Mouse (Mus musculus) ES-E14 (cell line): ENCODE results near the gene Cd47. TPM values are rescaled to one million over a fixed set of nuclear protein-coding genes. Genes with fewer than 3 reads are reported as not detected.

Source experiments
- DNase-seq: peaks from one replicate; pipeline ENCODE4 v3.0.0-alpha.2; 2013; ENCODE audit warnings: low read depth, low spot score
- H3K27ac ChIP-seq: 2 replicates; pipeline ENCODE4 v1.5.1; 2012; ENCODE audit warnings: low read depth, mild to moderate bottlenecking, low read length, moderate library complexity, mixed read lengths; ENCODE audit not compliant: poor library complexity, insufficient read depth, severe bottlenecking
- H3K36me3 ChIP-seq: 2 replicates; pipeline ENCODE4 v1.6.1; 2012; ENCODE audit warnings: mild to moderate bottlenecking, low read length, moderate library complexity, mixed read lengths; ENCODE audit not compliant: control insufficient read depth, poor library complexity, insufficient read depth, severe bottlenecking
- H3K4me1 ChIP-seq, 2 experiments: fragments of 150-350 bp in 1 of 2; sonication (generic) in 1 of 2; 2 replicates each; pipeline ENCODE4 v1.6.1; 2012; ENCODE audit warnings: low read length in 2 of 2, mild to moderate bottlenecking in 1 of 2, mixed read lengths in 1 of 2; ENCODE audit not compliant: control insufficient read depth in 2 of 2, insufficient read depth in 2 of 2, poor library complexity in 1 of 2
- H3K4me3 ChIP-seq, 2 experiments: fragments of 150-350 bp in 1 of 2; sonication (generic) in 1 of 2; 2 replicates each; pipeline ENCODE4 v1.5.1; 2012; ENCODE audit warnings: low read length in 2 of 2, low read depth in 1 of 2, mild to moderate bottlenecking in 1 of 2, mixed read lengths in 1 of 2; ENCODE audit not compliant: insufficient read depth in 1 of 2, poor library complexity in 1 of 2, severe bottlenecking in 1 of 2
- H3K9ac ChIP-seq: 2 replicates; pipeline ENCODE4 v1.6.1; 2012; ENCODE audit warnings: low read depth, mild to moderate bottlenecking, low read length, mixed read lengths; ENCODE audit not compliant: poor library complexity, insufficient read depth, severe bottlenecking
- H3K9me3 ChIP-seq: fragments of 150-350 bp; sonication (generic); 2 replicates; pipeline ENCODE4 v1.6.1; 2012; ENCODE audit warnings: low read depth, mild to moderate bottlenecking, low read length; ENCODE audit not compliant: control insufficient read depth, insufficient read depth
- CHD2 ChIP-seq: IDR thresholded peaks from 2 replicates; pipeline ENCODE4 v1.6.1; 2014; ENCODE audit warnings: mild to moderate bottlenecking, low read depth, low read length, inconsistent platforms
- HCFC1 ChIP-seq: IDR thresholded peaks from 2 replicates; pipeline ENCODE4 v1.6.1; 2012; ENCODE audit warnings: low read length, inconsistent platforms, borderline replicate concordance; ENCODE audit not compliant: insufficient read depth
- MAFK ChIP-seq: IDR thresholded peaks from 2 replicates; pipeline ENCODE4 v1.6.1; 2014; ENCODE audit warnings: mild to moderate bottlenecking, low read depth, low read length, inconsistent platforms; ENCODE audit not compliant: insufficient read depth
- ZC3H11A ChIP-seq: IDR thresholded peaks from 2 replicates; pipeline ENCODE4 v1.6.1; 2012; ENCODE audit warnings: low read depth, mild to moderate bottlenecking, inconsistent platforms, low read length, borderline replicate concordance
- ZNF384 ChIP-seq: IDR thresholded peaks from 2 replicates; pipeline ENCODE4 v1.6.1; 2012; ENCODE audit warnings: low read depth, low read length, inconsistent platforms
- in situ Hi-C, 2 experiments: fragments of 600-800 bp; cut with MboI; formaldehyde crosslinking; loops; one replicate each; pipeline ENCODE4 v1.15.1; 2025; ENCODE audit warnings: low sequenced_read_pairs in 2 of 2, inconsistent platforms in 1 of 2; ENCODE audit not compliant: unreplicated experiment in 2 of 2
- total RNA-seq: library from RNA; depleted of rRNA; stranded (reverse); fragments of 300-350 nt; gene quantifications from 2 replicates; pipeline ENCODE4 v1.2.3, GENCODE M21; 2012

The Cd47 gene
- total RNA-seq, 1 experiment = 16.0 TPM

DNA sequence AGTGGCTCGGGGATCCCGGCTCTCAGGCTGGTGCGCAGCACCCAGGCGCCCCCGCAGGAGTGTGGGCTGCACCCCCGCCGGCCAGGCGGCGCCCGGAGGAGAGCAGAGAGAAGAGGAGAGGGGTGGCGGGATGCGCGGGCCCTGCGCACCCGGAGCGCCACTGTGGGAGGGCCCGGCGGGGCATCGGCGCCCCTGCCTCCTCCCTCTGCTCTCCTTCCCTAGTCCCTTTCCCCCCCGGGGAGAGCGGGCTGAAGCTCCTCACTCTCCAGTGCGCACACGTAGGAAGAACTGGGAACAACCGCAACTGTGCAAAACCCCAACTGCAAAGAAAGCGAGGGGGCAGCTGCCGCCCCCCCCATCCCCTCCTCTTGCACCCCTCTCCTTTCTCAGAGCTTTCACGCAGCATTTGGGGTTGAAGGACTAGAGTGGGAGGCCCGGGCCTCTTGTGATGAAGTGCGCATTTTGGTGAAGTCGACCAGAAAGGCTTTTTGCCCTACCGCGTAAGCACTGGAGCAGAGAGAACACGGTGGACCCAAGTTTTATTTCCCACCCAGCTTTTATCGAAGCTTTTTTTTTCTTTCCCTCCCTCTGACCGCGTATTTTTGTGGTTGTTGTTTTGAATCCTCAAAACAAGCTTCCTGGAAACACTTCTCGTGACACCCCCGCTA is 55.6 kb downstream of the Cd47 start:
- in situ Hi-C loops = no loop called here
- H3K9me3 ChIP-seq = no peaks in the 10 kb centered on the region

DNA sequence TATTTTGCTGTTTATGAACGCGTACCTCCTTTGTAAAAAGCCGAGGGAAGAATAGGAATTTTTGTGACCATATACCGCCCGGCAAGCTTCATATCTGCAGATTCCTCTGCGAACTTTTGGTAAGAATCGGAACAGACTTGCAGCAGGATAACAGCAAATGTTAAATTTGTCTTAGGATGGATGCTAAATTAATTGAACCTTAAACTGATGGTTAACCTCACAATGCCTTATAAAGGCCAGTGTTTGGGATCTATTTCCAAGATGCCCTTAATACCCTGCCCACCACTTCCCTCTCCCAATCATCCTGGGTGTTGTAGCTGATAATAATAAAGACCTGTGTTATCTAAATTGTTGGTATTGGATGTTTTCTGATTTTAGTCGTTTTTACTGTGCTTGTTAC is 56.3 kb downstream of the Cd47 start:
- Histone ChIP-seq H3K9ac (no peak overlapping the region), H3K27ac (no peak overlapping the region)

More for the DNA sequence above, 55.6 kb downstream of the Cd47 start:
- no peaks in the 10 kb centered on the region for H3K36me3 ChIP-seq
- no peak overlapping the region for H3K27ac ChIP-seq
- peak overlapping the region; percentile 78 for H3K4me3 ChIP-seq
- peak overlapping the region; percentile 65 for H3K9ac ChIP-seq
- DNase-seq = peak; percentile 26
- H3K4me1 ChIP-seq = no peaks in the 10 kb centered on the region; a peak in 2 of 4 replicates
- TF ChIP-seq ZC3H11A (no peak), CHD2 (no peak), HCFC1 (0 out of 2 replicates have a peak, but pooled peaks have one; percentile 14), MAFK (no peak)

DNA sequence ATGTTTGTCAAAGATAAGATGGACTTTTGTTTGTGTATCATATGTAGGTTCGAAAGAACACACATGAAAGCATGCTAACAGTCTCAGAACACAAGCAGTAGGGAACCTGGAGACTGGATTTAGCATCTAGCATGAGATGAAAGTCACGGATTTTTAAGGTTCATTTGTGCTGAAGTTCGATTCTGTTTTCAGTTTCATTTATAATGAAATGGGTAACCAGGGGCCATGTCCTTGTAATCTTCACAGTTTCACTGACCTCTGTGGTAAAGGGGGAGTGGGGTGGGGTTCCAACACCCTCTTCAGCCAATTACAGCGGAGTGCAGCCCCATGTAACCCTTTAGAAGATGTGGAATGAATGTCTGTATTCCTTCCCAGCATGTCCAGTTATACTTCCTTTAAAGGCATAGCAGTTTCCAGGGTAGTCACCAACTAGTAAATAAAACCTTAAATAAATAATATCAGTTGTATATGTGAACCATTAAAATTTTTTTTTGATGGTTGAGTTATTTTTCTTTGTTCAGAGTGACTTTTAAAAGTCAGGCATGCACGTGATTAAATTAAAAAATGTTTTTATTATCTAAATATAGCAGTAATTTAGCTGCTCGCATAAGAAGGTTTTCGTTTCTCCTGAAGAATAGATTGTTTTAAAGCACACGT is 57.3 kb downstream of the Cd47 start:
- no peaks in the 10 kb centered on the region for H3K36me3 ChIP-seq
- in situ Hi-C loops = no loop called here
- H3K27ac ChIP-seq = no peak overlapping the region
- H3K4me3 ChIP-seq = no peak overlapping the region
- no peaks in the 10 kb centered on the region for H3K9me3 ChIP-seq
- no peak overlapping the region for H3K9ac ChIP-seq
- DNase-seq = no peak
- H3K4me1 ChIP-seq = peaks cover 0 to 2% of the 10 kb centered on the region in 2 experiments; a peak in 2 of 4 replicates
- TF ChIP-seq ZNF384 (no peak), HCFC1 (no peak), MAFK (no peak), CHD2 (no peak), ZC3H11A (no peak)

More for the DNA sequence above, 56.3 kb downstream of the Cd47 start:
- H3K9me3 ChIP-seq = no peaks in the 10 kb centered on the region
- H3K36me3 ChIP-seq = no peaks in the 10 kb centered on the region
- peak overlapping the region in 1 of 2 experiments; percentile 78; a peak in 2 of 4 replicates for H3K4me3 ChIP-seq
- peaks cover 0 to under 1% of the 10 kb centered on the region in 2 experiments; a peak in 2 of 4 replicates for H3K4me1 ChIP-seq
- no peak for DNase-seq
- in situ Hi-C loops = no loop called here
- no peak for TF ChIP-seq HCFC1
- no peak for TF ChIP-seq ZC3H11A
- TF ChIP-seq ZNF384 = no peak
- no peak for TF ChIP-seq MAFK
- no peak for TF ChIP-seq CHD2

DNA sequence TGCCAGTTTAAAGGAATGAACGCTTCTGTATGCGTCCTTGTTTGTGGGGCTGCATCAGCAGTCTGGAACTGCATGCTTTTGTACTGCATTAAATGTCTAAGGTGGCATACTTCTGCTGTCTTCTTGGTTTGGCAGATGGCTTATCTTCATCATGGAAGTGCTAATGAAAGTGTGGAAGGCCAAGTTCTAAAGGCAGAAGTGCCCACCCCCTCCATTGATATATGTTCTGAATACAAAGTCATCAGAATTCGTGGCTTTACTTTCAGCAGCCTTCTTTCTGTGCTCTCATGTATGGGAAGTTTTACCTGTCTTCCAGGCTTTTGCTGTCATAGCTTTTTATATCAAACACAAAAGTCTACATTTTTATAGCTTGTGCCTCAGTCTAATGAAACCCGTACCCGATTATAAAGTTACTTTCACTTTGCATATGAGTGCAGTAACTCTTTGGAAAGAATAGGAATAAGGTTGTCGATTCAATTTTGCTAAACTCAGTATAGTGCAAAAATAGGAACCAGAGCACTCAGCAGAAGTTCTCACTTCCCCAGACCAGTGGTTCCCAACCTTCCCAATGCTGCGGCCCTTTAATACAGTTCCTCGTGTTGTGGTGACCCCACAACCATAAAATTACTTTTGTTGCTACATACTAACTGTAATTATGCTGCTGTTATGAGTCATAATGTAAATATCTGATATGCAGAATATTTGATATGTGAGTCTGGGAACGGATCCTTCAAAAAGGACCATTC is 58.0 kb downstream of the Cd47 start:
- Histone ChIP-seq H3K9me3 (no peaks in the 10 kb centered on the region), H3K27ac (no peak overlapping the region), H3K9ac (no peak overlapping the region), H3K36me3 (no peaks in the 10 kb centered on the region), H3K4me1 (peaks cover 0 to 3% of the 10 kb centered on the region in 2 experiments; a peak in 2 of 4 replicates), H3K4me3 (no peak overlapping the region)
- TF ChIP-seq ZNF384 (no peak), HCFC1 (no peak), CHD2 (no peak), MAFK (no peak), ZC3H11A (no peak)
- no peak for DNase-seq
- in situ Hi-C loops = no loop called here
